8 mouse cellular contexts compared by ENCODE assay signal in genomic region chr9:21030781-21031250, GRCm38 (mm10). TPM values are rescaled to one million over a fixed set of nuclear protein-coding genes. Genes with fewer than 3 reads are reported as not detected.
DNase-seq lines count a peak whose midpoint lies in the region; ATAC-seq lines count a peak whose summit lies in the region.

No protein-coding gene starts in this region.

- H3K27me3 ChIP-seq in megakaryocyte, embryonic 14.5 days (replicated peaks), result peaks cover 58% of the 10 kb centered on the region

- no peaks in the 10 kb centered on the region for H3K9me3 ChIP-seq in megakaryocyte, embryonic 14.5 days

- peak overlapping the region; percentile 94 for H3K4me3 ChIP-seq in megakaryocyte, embryonic 14.5 days (replicated peaks)

- H3K4me1 ChIP-seq in megakaryocyte, embryonic 14.5 days, result peaks cover 87% of the 10 kb centered on the region

- DNase-seq in adrenal gland, adult 2 months, result peak; percentile 91
- peak; percentile 93 for DNase-seq in embryo, embryonic 10.5 days (ENCODE audit: low spot score)
- DNase-seq in gastrocnemius, postnatal 25 days, result peak; percentile 87
- DNase-seq in left cerebral cortex, adult 9 months (ENCODE audit: low spot score in 2 of 2), result peak; percentile 74 to 92
- DNase-seq in right cerebral cortex, postnatal 10 days (ENCODE audit: low spot score in 2 of 2), result peak; percentile 91 to 92
- peak; percentile 69 to 89 for DNase-seq in urinary bladder, postnatal 36 days (ENCODE audit: low spot score in 2 of 2)

- ATAC-seq in inflammation-experienced regulatory T-cells, adult 6 months, result peak; percentile 74

- peaks cover 19% of the 10 kb centered on the region for H3K36me3 ChIP-seq in megakaryocyte, embryonic 14.5 days (replicated peaks; ENCODE audit: low read length)

RNA-seq across cellular contexts. Expression of gene Icam5, which starts 1.1 kb away (rescaled TPM):
- under 1 TPM; 0.17 to 0.31 TPM for total RNA-seq in adrenal gland, adult 2 months (2021)
- 0.41 and 0.48 TPM in 2 replicates for polyA plus RNA-seq in adrenal gland, adult 2 months (2012; rRNA removed)
- not detected for total RNA-seq in gastrocnemius, postnatal 25 days (2021)
- polyA plus RNA-seq in inflammation-experienced regulatory T-cells, adult 6 months (2017; shearing (Covaris generic)), result under 1 TPM in 2 of 3 experiments, not detected in 1; 0.25 to 0.31 TPM
- 3.0 and 9.9 TPM in 2 replicates for polyA plus RNA-seq in megakaryocyte, embryonic 14.5 days (2012; ENCODE audit: insufficient read depth, low replicate concordance)

RNA-seq across cellular contexts. Expression of gene Icam4, which starts 1.6 kb away (rescaled TPM):
- 1 to 10 TPM; 1.1 to 5.1 TPM for total RNA-seq in adrenal gland, adult 2 months (2021)
- 1.9 and 2.7 TPM in 2 replicates for polyA plus RNA-seq in adrenal gland, adult 2 months (2012; rRNA removed)
- total RNA-seq in gastrocnemius, postnatal 25 days (2021), result 1 to 10 TPM; 1.0 to 1.6 TPM
- polyA plus RNA-seq in inflammation-experienced regulatory T-cells, adult 6 months (2017; shearing (Covaris generic)), result 1 to 10 TPM; 1.6 to 6.3 (median 3.1) TPM
- 5.3 and 7.9 TPM in 2 replicates for polyA plus RNA-seq in megakaryocyte, embryonic 14.5 days (2012; ENCODE audit: insufficient read depth, low replicate concordance)

RNA-seq across cellular contexts. Expression of gene Icam1, which starts 15.0 kb away (rescaled TPM):
- total RNA-seq in adrenal gland, adult 2 months (2021), result 10 to 100 TPM; 10.8 to 19.1 TPM
- 7.5 and 8.3 TPM in 2 replicates for polyA plus RNA-seq in adrenal gland, adult 2 months (2012; rRNA removed)
- total RNA-seq in gastrocnemius, postnatal 25 days (2021), result 1 to 10 TPM; 1.6 to 3.0 TPM
- polyA plus RNA-seq in inflammation-experienced regulatory T-cells, adult 6 months (2017; shearing (Covaris generic)), result 10 to 100 TPM; 50.8 to 92.7 (median 68.9) TPM
- 8.8 and 10.8 TPM in 2 replicates for polyA plus RNA-seq in megakaryocyte, embryonic 14.5 days (2012; ENCODE audit: insufficient read depth, low replicate concordance)

RNA-seq across cellular contexts. Expression of gene Mrpl4, which starts 28.3 kb away (rescaled TPM):
- total RNA-seq in adrenal gland, adult 2 months (2021), result 100 to 1,000 TPM; 120 to 130 TPM
- polyA plus RNA-seq in adrenal gland, adult 2 months (2012; rRNA removed), result 245 and 270 TPM in 2 replicates
- 10 to 100 TPM; 61.9 to 62.8 TPM for total RNA-seq in gastrocnemius, postnatal 25 days (2021)
- polyA plus RNA-seq in inflammation-experienced regulatory T-cells, adult 6 months (2017; shearing (Covaris generic)), result 100 to 1,000 TPM in 2 of 3 experiments, 10 to 100 TPM in 1; 95.6 to 122 (median 112) TPM
- 62.4 and 63.4 TPM in 2 replicates for polyA plus RNA-seq in megakaryocyte, embryonic 14.5 days (2012; ENCODE audit: insufficient read depth, low replicate concordance)

RNA-seq across cellular contexts. Expression of gene Zglp1, which starts 36.1 kb away (rescaled TPM):
- not detected for total RNA-seq in adrenal gland, adult 2 months (2021)
- polyA plus RNA-seq in adrenal gland, adult 2 months (2012; rRNA removed), result not detected in 2 replicates
- not detected for total RNA-seq in gastrocnemius, postnatal 25 days (2021)
- polyA plus RNA-seq in inflammation-experienced regulatory T-cells, adult 6 months (2017; shearing (Covaris generic)), result 1 to 10 TPM in 1 of 3 experiments, under 1 TPM in 1, not detected in 1; 0.82 to 3.0 TPM
- polyA plus RNA-seq in megakaryocyte, embryonic 14.5 days (2012; ENCODE audit: insufficient read depth, low replicate concordance), result 3.6 TPM in 1 of 2 replicates, not detected in the other

Comparison
In these comparisons a context has a peak if more than half of its experiments do, and no peak if none do; other contexts are left out.
1. Peak in every context shown above with its lines: DNase-seq, ATAC-seq and H3K4me3 ChIP-seq.